ENCODE assay signal across 16 mouse cellular contexts in genomic region chr17:5891933-5892683, GRCm38 (mm10). TPM values are rescaled to one million over a fixed set of nuclear protein-coding genes. Genes with fewer than 3 reads are reported as not detected.
DNase-seq lines count a peak whose midpoint lies in the region; ATAC-seq and TF ChIP-seq lines count a peak whose summit lies in the region.
"Had no signal": no experiment of that assay in that cellular context is flagged by ENCODE, and none has a peak within 500 bp of the region (broad histone marks: within the 10 kb centered on the region; RNA-seq: fewer than 3 reads in every experiment).

No protein-coding gene starts in this region.

- H3K27ac ChIP-seq in heart, embryonic 14.5 days (replicated peaks in 1 of 2; ENCODE audit: control insufficient read depth in 1 of 2, insufficient read depth in 1 of 2, low read depth in 2 of 2, low read length in 2 of 2) = no peak overlapping the region
- no peak overlapping the region for H3K27ac ChIP-seq in midbrain, embryonic 13.5 days
- H3K27ac ChIP-seq in midbrain, embryonic 15.5 days = no peak overlapping the region
- peak overlapping the region; percentile 76 for H3K27ac ChIP-seq in liver, embryonic 11.5 days (ENCODE audit: low read depth, low read length)
- H3K27ac ChIP-seq in stomach, postnatal 0 days (replicated peaks) = peak overlapping the region; percentile 84
- no peak overlapping the region for H3K27ac ChIP-seq in forebrain, embryonic 14.5 days (ENCODE audit: low read depth, low read length)
- H3K27ac ChIP-seq: forebrain, embryonic 15.5 days; left cerebral cortex, adult 2 months; neural tube, embryonic 15.5 days had no signal

- TF ChIP-seq CTCF in stomach, postnatal 0 days (IDR thresholded peaks at IDR 0.05; ENCODE audit: low read depth) = no peak

- H3K27me3 ChIP-seq in heart, embryonic 14.5 days (ENCODE audit: control insufficient read depth, insufficient read depth, low read length) = no peaks in the 10 kb centered on the region
- no peaks in the 10 kb centered on the region for H3K27me3 ChIP-seq in midbrain, embryonic 13.5 days
- H3K27me3 ChIP-seq in midbrain, embryonic 15.5 days (replicated peaks) = no peaks in the 10 kb centered on the region
- no peaks in the 10 kb centered on the region for H3K27me3 ChIP-seq in liver, embryonic 11.5 days (replicated peaks; ENCODE audit: control insufficient read depth, insufficient read depth, low read length)
- H3K27me3 ChIP-seq in stomach, postnatal 0 days (ENCODE audit: control insufficient read depth, insufficient read depth, low read length) = no peaks in the 10 kb centered on the region
- H3K27me3 ChIP-seq in forebrain, embryonic 14.5 days (replicated peaks; ENCODE audit: control insufficient read depth, insufficient read depth, low read length) = no peaks in the 10 kb centered on the region
- H3K27me3 ChIP-seq: forebrain, embryonic 15.5 days; limb, embryonic 15.5 days; neural tube, embryonic 15.5 days had no signal

- intact Hi-C loops in heart, postnatal 14 days (cut with DNase I) = loop anchor here (5.0 kb wide), 1 partner anchor 460 kb away; no protein-coding TSS in a partner anchor

- H3K9ac ChIP-seq in heart, embryonic 14.5 days (ENCODE audit: low read length) = no peak overlapping the region
- H3K9ac ChIP-seq in midbrain, embryonic 13.5 days (replicated peaks) = no peak overlapping the region
- no peak overlapping the region for H3K9ac ChIP-seq in midbrain, embryonic 15.5 days
- no peak overlapping the region for H3K9ac ChIP-seq in liver, embryonic 11.5 days (ENCODE audit: low read depth, low read length)
- H3K9ac ChIP-seq in stomach, postnatal 0 days (ENCODE audit: low read length) = no peak overlapping the region
- no peak overlapping the region for H3K9ac ChIP-seq in forebrain, embryonic 14.5 days (ENCODE audit: low read length)
- H3K9ac ChIP-seq: forebrain, embryonic 15.5 days; limb, embryonic 15.5 days; neural tube, embryonic 15.5 days had no signal

- peak; percentile 42; the same call in 1 of the 2 replicates for ATAC-seq in heart, embryonic 14.5 days (ENCODE audit: insufficient number of reproducible peaks, insufficient read depth, low FRiP score, low read depth)
- ATAC-seq in midbrain, embryonic 13.5 days = 0 out of 2 replicates have a peak, but pooled peaks have one; percentile 37
- no peak for ATAC-seq in midbrain, embryonic 15.5 days (replicated peaks)
- ATAC-seq in liver, embryonic 11.5 days (replicated peaks; ENCODE audit: low FRiP score) = peak; percentile 12; the same call in 1 of the 2 replicates
- no peak for ATAC-seq in stomach, postnatal 0 days (ENCODE audit: low FRiP score, low TSS enrichment)
- no peak for ATAC-seq in forebrain, embryonic 14.5 days
- ATAC-seq: activated CD4-positive, CD25-positive, alpha-beta regulatory T cell, adult 4 months; forebrain, embryonic 15.5 days had no signal

- H3K4me3 ChIP-seq in heart, embryonic 14.5 days (ENCODE audit: control insufficient read depth in 1 of 2, insufficient read depth in 1 of 2, low read depth in 1 of 2, low read length in 2 of 2) = no peak overlapping the region
- no peak overlapping the region for H3K4me3 ChIP-seq in midbrain, embryonic 13.5 days (replicated peaks)
- no peak overlapping the region for H3K4me3 ChIP-seq in midbrain, embryonic 15.5 days
- H3K4me3 ChIP-seq in liver, embryonic 11.5 days (ENCODE audit: low read depth, low read length) = no peak overlapping the region
- no peak overlapping the region for H3K4me3 ChIP-seq in stomach, postnatal 0 days (ENCODE audit: low read depth, low read length)
- H3K4me3 ChIP-seq in forebrain, embryonic 14.5 days (ENCODE audit: low read depth, low read length) = no peak overlapping the region
- H3K4me3 ChIP-seq: forebrain, embryonic 15.5 days; left cerebral cortex, adult 2 months; limb, embryonic 15.5 days; neural tube, embryonic 15.5 days had no signal

- TF ChIP-seq EP300 in stomach, postnatal 0 days (optimal IDR thresholded peaks at IDR 0.05) = no peak

- 78% methylated on average over 9 of the region's 9 CpGs for WGBS in heart, embryonic 14.5 days
- 90% methylated on average over 9 of the region's 9 CpGs for WGBS in midbrain, embryonic 13.5 days
- 83% methylated on average over 9 of the region's 9 CpGs for whole genome bisulfite sequencing in midbrain, embryonic 15.5 days
- 79% methylated on average over 9 of the region's 9 CpGs for WGBS in liver, embryonic 11.5 days
- WGBS in stomach, postnatal 0 days = 62% methylated on average over 9 of the region's 9 CpGs
- WGBS in forebrain, embryonic 14.5 days = 90% methylated on average over 9 of the region's 9 CpGs

- no peaks in the 10 kb centered on the region for H3K9me3 ChIP-seq in heart, embryonic 14.5 days (ENCODE audit: control insufficient read depth, low read length)
- no peaks in the 10 kb centered on the region for H3K9me3 ChIP-seq in midbrain, embryonic 13.5 days
- no peaks in the 10 kb centered on the region for H3K9me3 ChIP-seq in midbrain, embryonic 15.5 days
- H3K9me3 ChIP-seq in liver, embryonic 11.5 days (ENCODE audit: control insufficient read depth, low read length) = no peaks in the 10 kb centered on the region
- no peaks in the 10 kb centered on the region for H3K9me3 ChIP-seq in stomach, postnatal 0 days (ENCODE audit: control insufficient read depth, low read length)
- H3K9me3 ChIP-seq in forebrain, embryonic 14.5 days (replicated peaks; ENCODE audit: control insufficient read depth, low read length) = no peaks in the 10 kb centered on the region
- H3K9me3 ChIP-seq: forebrain, embryonic 15.5 days; limb, embryonic 15.5 days; neural tube, embryonic 15.5 days had no signal

- H3K4me1 ChIP-seq in heart, embryonic 14.5 days (ENCODE audit: control insufficient read depth in 2 of 2, insufficient read depth in 2 of 2, low read length in 2 of 2) = peaks cover 2 to 10% of the 10 kb centered on the region in 2 experiments; a peak in 3 of 4 replicates
- H3K4me1 ChIP-seq in midbrain, embryonic 13.5 days (replicated peaks) = peaks cover 8% of the 10 kb centered on the region
- H3K4me1 ChIP-seq in midbrain, embryonic 15.5 days = peaks cover 3% of the 10 kb centered on the region; the same call in 1 of the 2 replicates
- H3K4me1 ChIP-seq in liver, embryonic 11.5 days (replicated peaks; ENCODE audit: control insufficient read depth, insufficient read depth, low read length) = peaks cover 42% of the 10 kb centered on the region
- no peaks in the 10 kb centered on the region for H3K4me1 ChIP-seq in stomach, postnatal 0 days (replicated peaks; ENCODE audit: control insufficient read depth, insufficient read depth)
- no peaks in the 10 kb centered on the region for H3K4me1 ChIP-seq in forebrain, embryonic 14.5 days (ENCODE audit: control insufficient read depth, insufficient read depth, low read length)
- H3K4me1 ChIP-seq: forebrain, embryonic 15.5 days had no signal

- peaks cover 39% of the 10 kb centered on the region for H3K36me3 ChIP-seq in heart, embryonic 14.5 days (ENCODE audit: control insufficient read depth, insufficient read depth, low read length)
- H3K36me3 ChIP-seq in midbrain, embryonic 13.5 days = no peaks in the 10 kb centered on the region
- H3K36me3 ChIP-seq in midbrain, embryonic 15.5 days (replicated peaks) = no peaks in the 10 kb centered on the region
- H3K36me3 ChIP-seq in liver, embryonic 11.5 days (ENCODE audit: control insufficient read depth, insufficient read depth, low read length) = 0 out of 2 replicates have a peak, but pooled peaks cover 2% of the 10 kb centered on the region
- H3K36me3 ChIP-seq in stomach, postnatal 0 days (ENCODE audit: control insufficient read depth, insufficient read depth, low read length) = peaks cover 3% of the 10 kb centered on the region
- no peaks in the 10 kb centered on the region for H3K36me3 ChIP-seq in forebrain, embryonic 14.5 days (ENCODE audit: control insufficient read depth, insufficient read depth, low read length)
- H3K36me3 ChIP-seq: forebrain, embryonic 15.5 days; neural tube, embryonic 15.5 days had no signal

- H3K4me2 ChIP-seq in heart, embryonic 14.5 days (ENCODE audit: low read length) = no peak overlapping the region
- no peak overlapping the region for H3K4me2 ChIP-seq in midbrain, embryonic 13.5 days (replicated peaks)
- H3K4me2 ChIP-seq in midbrain, embryonic 15.5 days = no peak overlapping the region
- no peak overlapping the region; the same call in 1 of the 2 replicates for H3K4me2 ChIP-seq in liver, embryonic 11.5 days
- H3K4me2 ChIP-seq in stomach, postnatal 0 days (replicated peaks; ENCODE audit: low read depth) = no peak overlapping the region
- no peak overlapping the region for H3K4me2 ChIP-seq in forebrain, embryonic 14.5 days (ENCODE audit: low read length)
- H3K4me2 ChIP-seq: forebrain, embryonic 15.5 days; limb, embryonic 15.5 days; neural tube, embryonic 15.5 days had no signal

- DNase-seq in heart, postnatal 14 days = no peak
- DNase-seq in liver, embryonic 11.5 days (ENCODE audit: low spot score) = no peak
- DNase-seq in stomach, postnatal 0 days (ENCODE audit: low spot score) = no peak
- no peak for DNase-seq in forebrain, embryonic 14.5 days (ENCODE audit: low spot score)
- no peak for DNase-seq in frontal cortex, postnatal 14 days (ENCODE audit: low spot score in 2 of 2)
- DNase-seq: cerebellum, postnatal 25 days; gastrocnemius, postnatal 10 days; thymus, postnatal 14 days had no signal

RNA-seq across cellular contexts. Expression of gene Synj2, which starts 49.0 kb away (rescaled TPM):
- polyA plus RNA-seq in heart, embryonic 14.5 days (2014; fragmentation: Nextera tagmentation; extraction: Ambion mirVana) = 4.3 and 4.7 TPM in 2 replicates
- 10 to 100 TPM; 30.7 to 32.1 TPM for total RNA-seq in heart, postnatal 14 days (2021)
- polyA plus RNA-seq in midbrain, embryonic 13.5 days (2015; fragmentation: Nextera tagmentation; extraction: Ambion mirVana) = 0.28 and 0.36 TPM in 2 replicates
- polyA plus RNA-seq in midbrain, embryonic 15.5 days (2015; fragmentation: Nextera tagmentation; extraction: Ambion mirVana) = 0.79 and 0.86 TPM in 2 replicates
- polyA plus RNA-seq in liver, embryonic 11.5 days (2014; fragmentation: Nextera tagmentation; extraction: Ambion mirVana) = 2.2 TPM in 2 replicates
- 3.2 and 3.3 TPM in 2 replicates for polyA plus RNA-seq in stomach, postnatal 0 days (2015; fragmentation: Nextera tagmentation; extraction: Ambion mirVana)
- 0.72 and 0.90 TPM in 2 replicates for polyA plus RNA-seq in forebrain, embryonic 14.5 days (2014; fragmentation: Nextera tagmentation; extraction: Ambion mirVana)

RNA-seq across cellular contexts. Expression of gene Snx9, which starts 51.0 kb away (rescaled TPM):
- 28.8 and 29.6 TPM in 2 replicates for polyA plus RNA-seq in heart, embryonic 14.5 days (2014; fragmentation: Nextera tagmentation; extraction: Ambion mirVana)
- total RNA-seq in heart, postnatal 14 days (2021) = 10 to 100 TPM; 31.5 to 33.3 TPM
- polyA plus RNA-seq in midbrain, embryonic 13.5 days (2015; fragmentation: Nextera tagmentation; extraction: Ambion mirVana) = 6.6 and 7.4 TPM in 2 replicates
- polyA plus RNA-seq in midbrain, embryonic 15.5 days (2015; fragmentation: Nextera tagmentation; extraction: Ambion mirVana) = 6.9 and 7.9 TPM in 2 replicates
- 31.2 and 35.4 TPM in 2 replicates for polyA plus RNA-seq in liver, embryonic 11.5 days (2014; fragmentation: Nextera tagmentation; extraction: Ambion mirVana)
- 34.8 and 36.3 TPM in 2 replicates for polyA plus RNA-seq in stomach, postnatal 0 days (2015; fragmentation: Nextera tagmentation; extraction: Ambion mirVana)
- polyA plus RNA-seq in forebrain, embryonic 14.5 days (2014; fragmentation: Nextera tagmentation; extraction: Ambion mirVana) = 6.7 and 6.8 TPM in 2 replicates

Comparison
In these comparisons a context has a peak if more than half of its experiments do, and no peak if none do; other contexts are left out.
1. ATAC-seq: peak in heart, embryonic 14.5 days (single experiment), midbrain, embryonic 13.5 days (single experiment) and liver, embryonic 11.5 days (single experiment); none in midbrain, embryonic 15.5 days (single experiment), stomach, postnatal 0 days (single experiment) and forebrain, embryonic 14.5 days (single experiment).
2. H3K27ac ChIP-seq: peak in liver, embryonic 11.5 days (single experiment) and stomach, postnatal 0 days (single experiment); none in heart, embryonic 14.5 days (0 of 2), midbrain, embryonic 13.5 days (single experiment), midbrain, embryonic 15.5 days (single experiment) and forebrain, embryonic 14.5 days (single experiment).